Mouse (Mus musculus) liver, postnatal 0 days (tissue): Measurements from ENCODE around the gene Zfp866. TPM values are rescaled to one million over a fixed set of nuclear protein-coding genes. Genes with fewer than 3 reads are reported as not detected.

Source experiments
- ATAC-seq: fragments of 200-750 bp; cut with Nextera tagmentation; 2 replicates; pipeline ENCODE4 v1.8.0; 2017; ENCODE audit warnings: mild to moderate bottlenecking, moderate library complexity
- DNase-seq: peaks from one replicate; pipeline ENCODE4 v3.0.0-alpha.2; 2016
- H3K27ac ChIP-seq: fragments of 300-500 bp; sonication (generic); 2 replicates; pipeline ENCODE4 v1.5.1; 2014; ENCODE audit warnings: antibody characterized with exemption, moderate library complexity, mild to moderate bottlenecking, low read depth
- H3K27me3 ChIP-seq: fragments of 300-500 bp; sonication (generic); 2 replicates; pipeline ENCODE4 v1.6.1; 2014; ENCODE audit warnings: low read length, control low read depth, mixed read lengths; ENCODE audit not compliant: insufficient read depth
- H3K36me3 ChIP-seq: fragments of 300-500 bp; sonication (generic); replicated peaks from 2 replicates; pipeline ENCODE4 v1.6.1; 2014; ENCODE audit warnings: mild to moderate bottlenecking, control low read depth, low read length, moderate library complexity, mixed read lengths; ENCODE audit not compliant: insufficient read depth
- H3K4me1 ChIP-seq: fragments of 300-500 bp; sonication (generic); 2 replicates; pipeline ENCODE4 v1.6.1; 2014; ENCODE audit warnings: antibody characterized with exemption, mild to moderate bottlenecking, control low read depth; ENCODE audit not compliant: insufficient read depth
- H3K4me2 ChIP-seq: fragments of 300-500 bp; sonication (generic); 2 replicates; pipeline ENCODE4 v1.6.1; 2014; ENCODE audit warnings: low read depth, mild to moderate bottlenecking, low read length, moderate library complexity, mixed read lengths
- H3K4me3 ChIP-seq: fragments of 300-500 bp; sonication (generic); 2 replicates; pipeline ENCODE4 v1.5.1; 2014; ENCODE audit warnings: low read depth, low read length
- H3K9ac ChIP-seq: fragments of 300-500 bp; sonication (generic); replicated peaks from 2 replicates; pipeline ENCODE4 v1.6.1; 2014; ENCODE audit warnings: mild to moderate bottlenecking, moderate library complexity
- H3K9me3 ChIP-seq: fragments of 300-500 bp; sonication (generic); 2 replicates; pipeline ENCODE4 v1.6.1; 2016; ENCODE audit warnings: mild to moderate bottlenecking, control low read depth, low read length, mixed read lengths
- CTCF ChIP-seq: sonication (generic); IDR thresholded peaks from 2 replicates; pipeline ENCODE4 v1.5.1; 2016; ENCODE audit warnings: antibody characterized with exemption, low read depth
- EP300 ChIP-seq: IDR thresholded peaks from 2 replicates; pipeline ENCODE4 v1.6.1; 2016; ENCODE audit warnings: antibody characterized with exemption, low read depth, mild to moderate bottlenecking
- WGBS: fragments of 180-500 bp; shearing (Covaris S2); extraction: QIAGEN DNeasy Blood & Tissue Kit; methylation state at CpG from one replicate; pipeline ENCODE4 v1.1.7; 2014; ENCODE audit not compliant: insufficient replicate concordance; 5-methylcytosine and 5-hydroxymethylcytosine counted together
- polyA plus RNA-seq: library from polyadenylated mRNA; unstranded; fragments of >200 nt; fragmentation: Nextera tagmentation; extraction: Ambion mirVana; gene quantifications from 2 replicates; pipeline ENCODE4 v1.2.1, GENCODE M21; 2015

Gene Zfp866
- polyA plus RNA-seq, 1 experiment from 2014 or later, result 4.6 TPM

DNA sequence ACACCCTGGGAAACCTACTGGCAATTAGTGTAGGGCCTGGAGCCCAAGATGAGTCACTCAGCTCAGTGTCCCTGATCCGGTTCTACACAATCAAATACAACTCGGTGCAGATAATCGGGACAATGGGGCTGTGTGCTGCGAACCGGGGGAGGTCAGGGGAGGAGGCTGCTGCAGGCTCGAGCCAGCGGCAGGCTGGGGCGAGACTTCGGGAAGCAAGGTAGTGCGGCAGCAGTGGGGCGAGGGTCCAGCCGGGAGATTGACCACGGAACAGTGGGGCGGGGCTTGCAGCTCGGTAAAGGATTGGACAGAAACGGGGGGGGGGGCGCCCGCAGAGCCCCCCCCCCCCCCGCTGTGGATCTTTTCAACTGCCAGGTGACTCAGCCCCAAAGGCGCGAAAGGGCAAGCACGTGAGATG is 31.0 kb upstream of the Zfp866 start:
- Histone ChIP-seq H3K36me3 (peaks cover 3% of the 10 kb centered on the region), H3K27ac (no peak overlapping the region), H3K4me3 (peak overlapping the region; percentile 51), H3K9ac (peak overlapping the region; percentile 55; the same call in 1 of the 2 replicates), H3K4me2 (peak overlapping the region; percentile 91), H3K27me3 (no peaks in the 10 kb centered on the region), H3K9me3 (no peaks in the 10 kb centered on the region), H3K4me1 (peaks cover 9% of the 10 kb centered on the region)
- WGBS, result 2% methylated on average over 15 of the region's 22 CpGs
- DNase-seq, result no peak
- no peak for TF ChIP-seq EP300
- ATAC-seq, result peak; percentile 19; the same call in 1 of the 2 replicates

GRCm38 (mm10) chr8:69820466-69820865 is 29.5 kb upstream of the Zfp866 start:
- 80% methylated on average over 9 of the region's 9 CpGs for WGBS
- Histone ChIP-seq H3K4me1 (peaks cover 9% of the 10 kb centered on the region), H3K36me3 (peaks cover 10% of the 10 kb centered on the region), H3K27ac (no peak overlapping the region), H3K9ac (no peak overlapping the region), H3K27me3 (no peaks in the 10 kb centered on the region), H3K4me3 (no peak overlapping the region), H3K4me2 (no peak overlapping the region), H3K9me3 (no peaks in the 10 kb centered on the region)
- no peak for DNase-seq
- TF ChIP-seq EP300 (no peak), CTCF (no peak)
- no peak for ATAC-seq

DNA sequence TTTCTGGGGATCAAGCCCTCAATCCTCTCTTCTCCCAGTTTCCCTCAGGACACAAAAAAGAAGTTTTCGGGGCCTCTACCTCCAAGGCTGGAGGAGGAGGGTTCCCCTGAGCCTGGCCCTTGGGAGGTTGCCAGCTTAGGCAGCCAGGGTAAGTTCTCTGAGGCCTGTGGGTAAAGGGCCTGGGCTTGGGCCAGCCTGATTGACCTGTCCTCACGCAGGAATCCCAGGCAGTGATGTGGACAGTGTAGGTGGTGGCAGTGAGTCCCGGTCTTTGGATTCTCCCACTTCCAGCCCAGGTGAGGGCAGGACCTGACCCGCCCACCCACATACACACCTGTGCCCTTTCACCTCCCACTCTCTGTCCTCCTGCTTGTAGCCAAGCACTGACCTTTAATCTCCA is 24.4 kb upstream of the Zfp866 start:
- DNase-seq (no peak), ATAC-seq (no peak)
- H3K9me3 ChIP-seq, result no peaks in the 10 kb centered on the region
- peaks cover 35% of the 10 kb centered on the region for H3K36me3 ChIP-seq
- no peak overlapping the region for H3K4me2 ChIP-seq
- TF ChIP-seq EP300, result no peak
- TF ChIP-seq CTCF, result no peak
- H3K27ac ChIP-seq, result no peak overlapping the region
- 86% methylated on average over 4 of the region's 4 CpGs for WGBS
- H3K4me3 ChIP-seq, result no peak overlapping the region
- H3K9ac ChIP-seq, result no peak overlapping the region
- H3K4me1 ChIP-seq, result no peaks in the 10 kb centered on the region
- no peaks in the 10 kb centered on the region for H3K27me3 ChIP-seq

DNA sequence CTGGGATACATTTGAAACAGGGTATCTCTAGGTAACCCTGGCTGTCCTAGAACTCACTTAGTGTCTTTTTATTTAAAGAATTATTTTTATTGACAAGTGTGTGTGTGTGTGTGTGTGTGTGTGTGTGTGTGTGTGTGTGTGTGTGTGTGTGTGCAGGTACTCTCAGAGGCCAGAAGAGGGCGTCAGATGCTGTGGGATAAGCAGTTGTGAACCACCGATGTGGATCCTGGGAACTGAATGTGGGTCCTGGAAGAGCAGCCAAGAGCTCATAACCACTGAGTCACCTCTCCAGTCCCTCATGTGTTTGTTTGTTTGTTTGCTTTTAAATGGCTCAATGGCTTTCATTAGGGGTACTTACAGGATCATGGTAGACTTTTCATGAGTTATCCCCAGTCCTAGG is 23.9 kb upstream of the Zfp866 start:
- Histone ChIP-seq H3K9me3 (no peaks in the 10 kb centered on the region), H3K4me2 (no peak overlapping the region), H3K9ac (no peak overlapping the region), H3K27me3 (no peaks in the 10 kb centered on the region), H3K27ac (no peak overlapping the region), H3K36me3 (peaks cover 38% of the 10 kb centered on the region), H3K4me1 (no peaks in the 10 kb centered on the region), H3K4me3 (no peak overlapping the region)
- 79% methylated on average over 2 of the region's 2 CpGs for WGBS
- DNase-seq (no peak), ATAC-seq (no peak)
- no peak for TF ChIP-seq CTCF
- TF ChIP-seq EP300, result no peak

- DNase-seq (no peak), ATAC-seq (no peak)
- Histone ChIP-seq H3K27me3 (no peaks in the 10 kb centered on the region), H3K4me3 (peak overlapping the region; percentile 63; the same call in 1 of the 2 replicates), H3K36me3 (peaks cover 58% of the 10 kb centered on the region), H3K27ac (no peak overlapping the region), H3K4me1 (peaks cover 10% of the 10 kb centered on the region), H3K9me3 (no peaks in the 10 kb centered on the region), H3K9ac (no peak overlapping the region), H3K4me2 (peak overlapping the region; percentile 86; the same call in 1 of the 2 replicates)
- TF ChIP-seq EP300 (no peak), CTCF (no peak)
- 43% methylated on average over 3 of the region's 3 CpGs for WGBS
Observed at GRCm38 (mm10) chr8:69809820-69810219, 18.8 kb upstream of the Zfp866 start.

- peak overlapping the region; percentile 86 for H3K4me2 ChIP-seq
- H3K27me3 ChIP-seq, result no peaks in the 10 kb centered on the region
- peaks cover 10% of the 10 kb centered on the region for H3K4me1 ChIP-seq
- no peak for TF ChIP-seq CTCF
- TF ChIP-seq EP300, result no peak
- under 1% methylated on average over 23 of the region's 23 CpGs for WGBS
- peak; percentile 60 for DNase-seq
- no peaks in the 10 kb centered on the region for H3K9me3 ChIP-seq
- peak overlapping the region; percentile 80 for H3K9ac ChIP-seq
- H3K36me3 ChIP-seq, result peaks cover 55% of the 10 kb centered on the region
- peak overlapping the region; percentile 63 for H3K4me3 ChIP-seq
- ATAC-seq, result peak; percentile 65
- H3K27ac ChIP-seq, result peak overlapping the region; percentile 44
Observed at GRCm38 (mm10) chr8:69808864-69809403, 18.0 kb upstream of the Zfp866 start.
